Mouse (Mus musculus) MEL (cell line): ENCODE measurements around the gene Xrcc4. TPM values are rescaled to one million over a fixed set of nuclear protein-coding genes. Genes with fewer than 3 reads are reported as not detected.

ENCODE experiments used
- DNase-seq: peaks from one replicate; pipeline ENCODE4 v3.0.0; 2011; ENCODE audit warnings: low read depth, low spot score
- H3K27ac ChIP-seq: 2 replicates; pipeline ENCODE4 v1.5.1; 2012; ENCODE audit warnings: low read depth, mild to moderate bottlenecking, control low read depth, low read length, moderate library complexity; ENCODE audit not compliant: control insufficient read depth
- H3K27me3 ChIP-seq, 2 experiments: fragments of 150-350 bp in 1 of 2; sonication (generic) in 1 of 2; 2 replicates each; pipeline ENCODE4 v1.6.1; 2012; ENCODE audit warnings: low read length in 2 of 2, mild to moderate bottlenecking in 2 of 2, improper control_type of control experiment in 1 of 2, moderate library complexity in 1 of 2; ENCODE audit not compliant: insufficient read depth in 2 of 2, control insufficient read depth in 1 of 2
- H3K36me3 ChIP-seq, 2 experiments: 2 replicates each; pipeline ENCODE4 v1.6.1; 2012 to 2014; ENCODE audit warnings: low read length in 2 of 2, improper control_type of control experiment in 1 of 2, inconsistent platforms in 1 of 2, mild to moderate bottlenecking in 1 of 2; ENCODE audit not compliant: insufficient read depth in 2 of 2, control insufficient read depth in 1 of 2
- H3K4me1 ChIP-seq, 2 experiments: fragments of 150-350 bp in 1 of 2; sonication (generic) in 1 of 2; 2 replicates each; pipeline ENCODE4 v1.6.1; 2012; ENCODE audit warnings: low read length in 2 of 2, improper control_type of control experiment in 1 of 2, mild to moderate bottlenecking in 1 of 2; ENCODE audit not compliant: insufficient read depth in 2 of 2, control insufficient read depth in 1 of 2
- H3K4me3 ChIP-seq, 2 experiments: fragments of 150-350 bp in 1 of 2; sonication (generic) in 1 of 2; 2 replicates each; pipeline ENCODE4 v1.5.1; 2012; ENCODE audit warnings: low read depth in 2 of 2, low read length in 2 of 2, mild to moderate bottlenecking in 2 of 2, moderate library complexity in 2 of 2, control low read depth in 1 of 2, improper control_type of control experiment in 1 of 2; ENCODE audit not compliant: control insufficient read depth in 1 of 2, insufficient read depth in 1 of 2
- H3K79me2 ChIP-seq: 2 replicates; pipeline ENCODE4 v1.6.1; 2012; ENCODE audit warnings: mild to moderate bottlenecking, low read length, moderate library complexity; ENCODE audit not compliant: control insufficient read depth, poor library complexity, insufficient read depth
- H3K9ac ChIP-seq: 2 replicates; pipeline ENCODE4 v1.6.1; 2012; ENCODE audit warnings: low read depth, mild to moderate bottlenecking, control low read depth, low read length, moderate library complexity; ENCODE audit not compliant: control insufficient read depth, poor library complexity, severe bottlenecking
- H3K9me3 ChIP-seq: fragments of 150-350 bp; sonication (generic); replicated peaks from 2 replicates; pipeline ENCODE4 v1.6.1; 2012; ENCODE audit warnings: mild to moderate bottlenecking, low read length, improper control_type of control experiment, moderate library complexity; ENCODE audit not compliant: insufficient read depth
- BHLHE40 ChIP-seq: IDR thresholded peaks from 2 replicates; pipeline ENCODE4 v1.6.1; 2012; ENCODE audit warnings: low read depth, mild to moderate bottlenecking, inconsistent platforms, low read length, improper control_type of control experiment, borderline replicate concordance
- CHD1 ChIP-seq: IDR thresholded peaks from 2 replicates; pipeline ENCODE4 v1.6.1; 2012; ENCODE audit warnings: low read depth, mild to moderate bottlenecking, inconsistent platforms, low read length, improper control_type of control experiment
- E2F4 ChIP-seq: IDR thresholded peaks from 2 replicates; pipeline ENCODE4 v1.6.1; 2011; ENCODE audit warnings: low read depth, low read length, improper control_type of control experiment, borderline replicate concordance
- EP300 ChIP-seq, 2 experiments: IDR thresholded peaks; 2 replicates each; pipeline ENCODE4 v1.6.1; 2011; ENCODE audit warnings: improper control_type of control experiment in 2 of 2, low read length in 2 of 2, low read depth in 1 of 2, mild to moderate bottlenecking in 1 of 2
- ETS1 ChIP-seq: IDR thresholded peaks from 2 replicates; pipeline ENCODE4 v1.6.1; 2012; ENCODE audit warnings: low read depth, mild to moderate bottlenecking, inconsistent platforms, low read length, improper control_type of control experiment, moderate library complexity
- GABPA ChIP-seq: IDR thresholded peaks from 2 replicates; pipeline ENCODE4 v1.6.1; 2012; ENCODE audit warnings: low read depth, mild to moderate bottlenecking, inconsistent platforms, low read length, improper control_type of control experiment, moderate library complexity
- GATA1 ChIP-seq: IDR thresholded peaks from 2 replicates; pipeline ENCODE4 v1.6.1; 2011; ENCODE audit warnings: low read depth, low read length, improper control_type of control experiment
- JUND ChIP-seq: IDR thresholded peaks from 2 replicates; pipeline ENCODE4 v1.6.1; 2011; ENCODE audit warnings: low read depth, mild to moderate bottlenecking, improper control_type of control experiment, low read length
- MAFK ChIP-seq: IDR thresholded peaks from 2 replicates; pipeline ENCODE4 v1.6.1; 2011; ENCODE audit warnings: low read depth, mild to moderate bottlenecking, low read length, improper control_type of control experiment, borderline replicate concordance
- MAX ChIP-seq: IDR thresholded peaks from 2 replicates; pipeline ENCODE4 v1.6.1; 2011; ENCODE audit warnings: low read length, improper control_type of control experiment
- MAZ ChIP-seq: IDR thresholded peaks from 2 replicates; pipeline ENCODE4 v1.6.1; 2012; ENCODE audit warnings: low read depth, mild to moderate bottlenecking, inconsistent platforms, low read length, improper control_type of control experiment
- MEF2A ChIP-seq: IDR thresholded peaks from 2 replicates; pipeline ENCODE4 v1.6.1; 2014; ENCODE audit warnings: low read depth, mild to moderate bottlenecking, inconsistent platforms, low read length, improper control_type of control experiment; ENCODE audit not compliant: poor library complexity, insufficient replicate concordance, severe bottlenecking; ENCODE audit errors: extremely low read depth
- MYC ChIP-seq: IDR thresholded peaks from 2 replicates; pipeline ENCODE4 v1.6.1; 2011; ENCODE audit warnings: low read depth, mild to moderate bottlenecking, low read length, improper control_type of control experiment, moderate library complexity
- POLR2A ChIP-seq, 2 experiments: IDR thresholded peaks; 2 replicates each; pipeline ENCODE4 v1.6.1; 2011 to 2012; ENCODE audit warnings: low read length in 2 of 2, mild to moderate bottlenecking in 2 of 2, control low read depth in 1 of 2, improper control_type of control experiment in 1 of 2, low read depth in 1 of 2, moderate library complexity in 1 of 2; ENCODE audit not compliant: control insufficient read depth in 1 of 2, insufficient read depth in 1 of 2, poor library complexity in 1 of 2
- POLR2AphosphoS5 ChIP-seq: IDR thresholded peaks from 2 replicates; pipeline ENCODE4 v1.6.1; 2012; ENCODE audit warnings: low read depth, borderline replicate concordance, mild to moderate bottlenecking, inconsistent platforms, low read length, moderate library complexity, mixed read lengths
- RCOR1 ChIP-seq: IDR thresholded peaks from 2 replicates; pipeline ENCODE4 v1.6.1; 2012; ENCODE audit warnings: low read depth, mild to moderate bottlenecking, inconsistent platforms, low read length, improper control_type of control experiment
- SMC3 ChIP-seq: IDR thresholded peaks from 2 replicates; pipeline ENCODE4 v1.6.1; 2011; ENCODE audit warnings: low read depth, low read length, improper control_type of control experiment
- TBP ChIP-seq: IDR thresholded peaks from 2 replicates; pipeline ENCODE4 v1.8.0; 2011; ENCODE audit warnings: low read depth, low read length, improper control_type of control experiment
- TCF12 ChIP-seq: IDR thresholded peaks from 2 replicates; pipeline ENCODE4 v1.6.1; 2014; ENCODE audit warnings: low read depth, mild to moderate bottlenecking, inconsistent platforms, low read length, improper control_type of control experiment, moderate library complexity
- UBTF ChIP-seq: IDR thresholded peaks from 2 replicates; pipeline ENCODE4 v1.6.1; 2012; ENCODE audit warnings: low read depth, mild to moderate bottlenecking, inconsistent platforms, low read length, improper control_type of control experiment, moderate library complexity, borderline replicate concordance; ENCODE audit not compliant: insufficient read depth
- USF2 ChIP-seq, 2 experiments: IDR thresholded peaks; 2 replicates each; pipeline ENCODE4 v1.6.1; 2011 to 2012; ENCODE audit warnings: improper control_type of control experiment in 2 of 2, low read length in 2 of 2, borderline replicate concordance in 1 of 2, inconsistent platforms in 1 of 2, low read depth in 1 of 2, mild to moderate bottlenecking in 1 of 2; ENCODE audit not compliant: insufficient read depth in 1 of 2
- ZKSCAN1 ChIP-seq: IDR thresholded peaks from 2 replicates; pipeline ENCODE4 v1.6.1; 2012; ENCODE audit warnings: low read depth, mild to moderate bottlenecking, inconsistent platforms, low read length, improper control_type of control experiment, moderate library complexity
- ZMIZ1 ChIP-seq: IDR thresholded peaks from 2 replicates; pipeline ENCODE4 v1.6.1; 2012; ENCODE audit warnings: low read depth, mild to moderate bottlenecking, inconsistent platforms, low read length, improper control_type of control experiment, moderate library complexity
- ZNF384 ChIP-seq: IDR thresholded peaks from 2 replicates; pipeline ENCODE4 v1.6.1; 2012; ENCODE audit warnings: low read depth, mild to moderate bottlenecking, inconsistent platforms, low read length, improper control_type of control experiment
- polyA plus RNA-seq, 2 experiments: library from polyadenylated mRNA; stranded (reverse) in 1 of 2; unstranded in 1 of 2; fragments of >175 nt in 1 of 2; fragments of >200 nt in 1 of 2; gene quantifications; 2 replicates each; pipeline versions ENCODE4 v1.2.1 to v1.2.4; 2012; ENCODE audit warnings: low replicate concordance in 2 of 2, low read depth in 1 of 2; ENCODE audit not compliant: insufficient read length in 2 of 2, insufficient read depth in 1 of 2, missing spikeins in 1 of 2
- total RNA-seq: library from RNA; depleted of rRNA; stranded (reverse); fragments of 300-350 nt; gene quantifications from 2 replicates; pipeline ENCODE4 v1.2.3, GENCODE M21; 2012

Xrcc4 gene
- total and polyA plus RNA-seq, 3 experiments = 6.6 to 7.7 TPM; not detected in 1

DNA sequence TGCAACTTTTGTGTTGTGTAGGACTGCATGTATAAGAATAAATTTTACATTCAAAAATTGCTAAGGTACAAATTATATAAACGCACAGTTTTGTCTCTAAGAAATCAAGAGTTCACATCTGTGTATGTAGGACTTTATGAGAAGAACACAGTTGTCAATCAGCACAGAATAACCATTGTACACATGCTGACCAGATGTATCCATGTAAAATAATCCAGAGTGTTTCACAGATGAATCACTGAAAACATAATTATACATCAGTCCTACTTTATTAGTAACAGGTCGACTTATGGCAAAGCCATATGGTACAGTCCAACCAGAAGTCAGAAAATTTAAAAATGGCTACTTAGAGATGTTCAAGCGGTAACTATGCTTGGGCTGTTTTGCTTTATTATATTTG is 216.7 kb downstream of the Xrcc4 start:
- Histone ChIP-seq H3K27ac (no peak overlapping the region), H3K4me3 (no peak overlapping the region), H3K9me3 (no peaks in the 10 kb centered on the region), H3K36me3 (no peaks in the 10 kb centered on the region), H3K4me1 (no peaks in the 10 kb centered on the region), H3K79me2 (no peaks in the 10 kb centered on the region), H3K9ac (no peak overlapping the region), H3K27me3 (no peaks in the 10 kb centered on the region)
- no peak for TF ChIP-seq ZMIZ1
- no peak for TF ChIP-seq MAX
- no peak for TF ChIP-seq ZNF384
- no peak for TF ChIP-seq SMC3
- no peak for TF ChIP-seq MAFK
- no peak for TF ChIP-seq ETS1
- TF ChIP-seq E2F4 = no peak
- TF ChIP-seq MYC = no peak
- no peak for DNase-seq

GRCm38 (mm10) chr13:89854139-89854538 is 235.3 kb downstream of the Xrcc4 start:
- Histone ChIP-seq H3K4me1 (no peaks in the 10 kb centered on the region), H3K4me3 (no peak overlapping the region), H3K36me3 (no peaks in the 10 kb centered on the region), H3K79me2 (no peaks in the 10 kb centered on the region), H3K27ac (no peak overlapping the region), H3K9ac (no peak overlapping the region), H3K9me3 (no peaks in the 10 kb centered on the region), H3K27me3 (no peaks in the 10 kb centered on the region)
- no peak for DNase-seq
- TF ChIP-seq MYC (no peak), EP300 (IDR thresholded peaks at IDR 0.05; ENCODE audit: low read depth in 1 of 2, low read length in 2 of 2) (no peak), ZKSCAN1 (no peak), MEF2A (no peak), JUND (no peak), MAX (no peak), UBTF (no peak), POLR2AphosphoS5 (no peak), BHLHE40 (no peak), MAZ (no peak), TBP (no peak), GABPA (no peak), E2F4 (no peak), TCF12 (no peak), CHD1 (no peak), POLR2A (IDR thresholded peaks at IDR 0.05; ENCODE audit: control insufficient read depth in 1 of 2, insufficient read depth in 1 of 2, low read depth in 1 of 2, low read length in 2 of 2, poor library complexity in 1 of 2) (no peak), USF2 (IDR thresholded peaks at IDR 0.05; ENCODE audit: borderline replicate concordance in 1 of 2, insufficient read depth in 1 of 2, low read depth in 1 of 2, low read length in 2 of 2) (no peak), GATA1 (no peak), RCOR1 (no peak)
